Mouse (Mus musculus) megakaryocyte, embryonic 14.5 days (primary cell): ENCODE results near the gene Fxr2. TPM values are rescaled to one million over a fixed set of nuclear protein-coding genes. Genes with fewer than 3 reads are reported as not detected.

Source experiments
- H3K27me3 ChIP-seq: replicated peaks from 2 replicates; pipeline ENCODE3; 2012; ENCODE audit warnings: inconsistent platforms
- H3K36me3 ChIP-seq: replicated peaks from 2 replicates; pipeline ENCODE3; 2012; ENCODE audit warnings: low read length, inconsistent platforms, mixed read lengths
- H3K4me1 ChIP-seq: 2 replicates; pipeline ENCODE4 v1.6.1; 2012; ENCODE audit warnings: inconsistent platforms
- H3K4me3 ChIP-seq: replicated peaks from 2 replicates; pipeline ENCODE3; 2012; ENCODE audit warnings: moderate library complexity, mild to moderate bottlenecking, inconsistent platforms
- H3K9me3 ChIP-seq: 2 replicates; pipeline ENCODE4 v1.6.1; 2012; ENCODE audit warnings: inconsistent platforms
- FLI1 ChIP-seq: IDR thresholded peaks from 2 replicates; pipeline ENCODE4 v1.6.1; 2012; ENCODE audit warnings: low read length, inconsistent platforms, mixed read lengths
- GATA1 ChIP-seq: IDR thresholded peaks from 3 replicates; pipeline ENCODE4 v1.6.1; 2012; ENCODE audit warnings: mixed read lengths, low read length, inconsistent platforms, borderline replicate concordance
- polyA plus RNA-seq: library from polyadenylated mRNA; stranded (reverse); fragments of >175 nt; gene quantifications from 2 replicates; pipeline ENCODE4 v1.2.3, GENCODE M21; 2012; ENCODE audit warnings: low replicate concordance; ENCODE audit not compliant: insufficient read depth

The Fxr2 gene
- polyA plus RNA-seq, 1 experiment, result 65.7 TPM

DNA sequence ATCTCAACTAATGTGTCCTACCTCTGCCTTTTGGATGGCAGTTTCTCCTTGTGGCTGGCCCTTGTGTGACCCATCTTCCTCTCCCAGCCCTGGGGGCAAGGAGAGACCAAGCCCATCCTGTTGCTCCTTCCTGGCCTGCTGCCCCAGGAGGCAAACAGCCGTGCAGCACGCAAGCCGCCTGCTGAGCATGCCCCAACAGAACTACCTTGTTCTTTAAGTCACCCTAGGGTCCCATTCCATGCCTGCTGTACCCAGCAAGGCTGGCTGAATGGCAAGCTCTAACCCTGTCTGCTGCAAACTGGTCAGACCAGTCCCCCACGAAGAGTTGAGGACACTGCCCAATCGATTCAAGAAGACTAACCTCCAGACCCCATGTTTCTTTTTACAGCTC lies 23.3 kb downstream of the Fxr2 start:
- no peaks in the 10 kb centered on the region for H3K9me3 ChIP-seq
- no peak overlapping the region for H3K4me3 ChIP-seq
- H3K27me3 ChIP-seq, result no peaks in the 10 kb centered on the region
- TF ChIP-seq FLI1 (no peak), GATA1 (no peak)
- H3K4me1 ChIP-seq, result peaks cover 60% of the 10 kb centered on the region
- peaks cover 87% of the 10 kb centered on the region for H3K36me3 ChIP-seq

DNA sequence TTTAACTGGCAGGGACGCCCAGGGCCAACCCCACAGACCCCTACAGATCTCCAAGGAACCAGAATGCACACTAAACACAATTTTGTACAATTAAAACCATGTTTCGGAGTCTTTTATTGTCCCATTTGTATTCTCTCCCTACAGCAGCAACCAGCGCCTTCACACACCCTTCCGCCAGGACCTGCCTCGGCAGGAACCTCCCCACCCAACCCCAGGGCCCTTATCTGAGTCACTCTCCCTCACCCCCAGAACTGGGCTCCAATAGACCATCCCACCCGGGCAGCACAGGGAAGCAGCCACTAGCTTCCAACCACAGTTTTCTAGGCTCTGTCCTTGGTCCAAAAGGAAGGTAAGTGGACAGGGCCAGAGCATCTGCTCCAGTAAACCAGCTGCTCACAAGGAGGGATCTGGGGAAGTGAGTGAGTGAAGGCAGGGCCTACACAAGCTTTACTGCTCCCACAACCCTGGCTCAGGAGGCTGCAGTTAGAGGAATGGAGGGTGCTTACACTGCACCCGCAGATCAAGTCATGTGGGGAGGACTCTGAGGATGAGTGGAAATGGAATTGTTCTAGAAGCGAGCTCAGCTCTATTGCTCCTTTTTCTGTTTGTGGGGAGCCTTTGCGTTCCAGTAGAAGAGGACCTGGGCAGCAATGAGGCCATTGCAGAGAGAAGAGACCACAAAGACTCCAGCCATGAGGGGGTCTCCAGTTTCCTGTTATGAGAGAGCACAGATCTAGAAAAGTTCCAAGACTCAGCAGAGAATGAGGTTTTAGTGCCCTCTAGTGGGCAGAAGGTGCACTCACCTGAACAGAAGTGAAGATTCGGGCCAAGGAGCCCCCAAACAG lies 24.0 kb downstream of the Fxr2 start:
- no peak overlapping the region for H3K4me3 ChIP-seq
- H3K4me1 ChIP-seq, result peaks cover 68% of the 10 kb centered on the region
- TF ChIP-seq GATA1 (no peak), FLI1 (no peak)

DNA sequence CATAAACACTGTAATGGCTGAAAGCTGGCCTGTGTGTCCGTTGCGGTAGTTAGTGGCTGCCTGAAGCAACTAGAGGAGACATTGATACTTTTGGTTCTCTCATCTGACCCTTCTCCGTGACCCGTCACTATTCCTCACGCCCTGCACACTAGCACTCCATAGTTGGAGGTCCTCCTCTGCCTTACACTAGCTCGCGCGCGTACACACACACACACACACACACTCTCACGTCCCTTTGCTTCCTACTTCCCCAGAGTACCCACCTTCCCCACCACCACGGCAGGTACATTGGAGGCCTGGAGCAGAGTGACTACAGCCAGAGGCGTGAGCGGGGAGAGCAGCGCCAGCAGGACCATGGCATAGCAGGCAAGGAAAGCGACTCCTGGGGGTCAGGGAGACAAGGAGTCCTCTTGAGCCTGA lies 24.7 kb downstream of the Fxr2 start:
- Histone ChIP-seq H3K36me3 (peaks cover 72% of the 10 kb centered on the region), H3K4me3 (peak overlapping the region; percentile 10), H3K4me1 (peaks cover 63% of the 10 kb centered on the region), H3K9me3 (no peaks in the 10 kb centered on the region), H3K27me3 (no peaks in the 10 kb centered on the region)
- TF ChIP-seq GATA1 (no peak), FLI1 (no peak)

More for the DNA sequence above, 24.0 kb downstream of the Fxr2 start:
- H3K27me3 ChIP-seq, result no peaks in the 10 kb centered on the region
- no peaks in the 10 kb centered on the region for H3K9me3 ChIP-seq
- H3K36me3 ChIP-seq, result peaks cover 79% of the 10 kb centered on the region

DNA sequence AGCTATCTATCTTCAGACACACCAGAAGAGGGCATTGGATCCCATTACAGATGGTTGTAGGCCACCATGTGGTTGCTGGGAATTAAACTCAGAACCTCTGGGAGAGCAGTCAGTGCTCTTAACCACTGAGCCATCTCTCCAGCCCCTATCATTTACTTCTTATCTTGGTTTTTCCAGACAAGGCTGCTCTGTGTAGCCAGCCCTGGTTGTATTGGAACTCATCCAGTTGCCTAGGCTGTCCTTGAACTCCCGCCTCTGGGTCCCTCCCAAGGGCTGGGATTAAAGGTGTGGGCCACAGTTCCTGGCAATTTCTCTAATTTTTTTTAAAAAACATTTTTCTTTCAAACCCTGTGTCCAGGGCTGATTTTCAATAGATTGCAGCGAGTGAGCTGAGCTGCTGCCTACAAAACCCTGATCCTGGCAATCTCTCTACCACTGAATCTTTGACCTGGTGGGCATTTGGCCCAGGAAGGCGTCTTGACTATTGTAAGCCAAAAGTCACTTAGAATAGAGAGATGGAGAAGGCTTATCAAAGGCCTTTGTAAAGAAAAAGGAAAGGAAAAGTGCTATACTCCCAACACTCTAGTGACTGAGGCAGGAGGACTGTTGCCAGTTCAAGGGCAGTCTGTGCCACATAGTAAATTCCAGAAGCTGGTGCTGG lies 28.6 kb downstream of the Fxr2 start:
- H3K36me3 ChIP-seq, result peaks cover 64% of the 10 kb centered on the region
- H3K4me3 ChIP-seq, result peak overlapping the region; percentile 94
- no peaks in the 10 kb centered on the region for H3K27me3 ChIP-seq
- peaks cover 87% of the 10 kb centered on the region for H3K4me1 ChIP-seq
- TF ChIP-seq FLI1, result no peak
- TF ChIP-seq GATA1, result no peak
- H3K9me3 ChIP-seq, result no peaks in the 10 kb centered on the region

DNA sequence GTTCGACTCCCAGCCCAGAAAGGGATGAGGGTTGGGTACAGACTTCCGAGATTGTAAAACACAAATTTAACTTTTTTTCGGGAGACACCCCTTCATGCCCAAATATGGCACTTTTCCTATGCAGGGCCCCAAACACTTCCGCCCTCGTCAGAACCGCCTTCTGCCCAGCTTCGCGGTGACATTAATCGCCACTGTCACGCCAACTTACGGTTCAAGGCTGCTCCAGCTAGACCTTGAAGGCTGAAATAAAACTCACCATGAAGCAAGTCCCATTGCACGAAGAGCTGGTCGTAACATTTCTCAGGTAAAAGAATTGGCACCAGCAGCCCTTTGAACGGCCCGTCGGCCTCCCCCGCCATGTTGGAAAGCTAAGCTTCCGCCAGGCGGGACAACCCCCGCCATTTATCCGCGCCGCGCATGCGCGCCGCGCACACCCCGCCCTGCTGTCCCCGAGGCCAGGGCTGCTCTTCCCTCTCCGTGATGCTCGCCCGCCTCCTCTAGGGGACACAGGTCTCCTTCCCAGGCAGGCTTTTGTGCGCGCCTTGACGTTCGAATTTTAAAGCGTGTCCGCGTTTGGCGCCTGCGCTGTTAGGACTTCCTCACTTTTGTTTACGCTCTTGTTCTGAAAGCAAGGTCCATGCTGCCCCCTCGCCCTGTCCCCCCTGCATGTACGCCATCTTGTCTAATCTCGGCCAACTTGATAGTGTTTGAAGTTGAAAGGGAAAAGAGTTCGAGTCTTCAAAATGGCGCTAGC lies 29.6 kb downstream of the Fxr2 start, which contains the start of gene Mpdu1:
TSS of gene Mpdu1 (minus strand) at position 430 of the 754 bp plus-strand sequence.
- Histone ChIP-seq H3K4me1 (peaks cover 80% of the 10 kb centered on the region), H3K36me3 (peaks cover 59% of the 10 kb centered on the region)
- no peak for TF ChIP-seq GATA1
- 0 out of 2 replicates have a peak, but pooled peaks have one; percentile 15 for TF ChIP-seq FLI1

DNA sequence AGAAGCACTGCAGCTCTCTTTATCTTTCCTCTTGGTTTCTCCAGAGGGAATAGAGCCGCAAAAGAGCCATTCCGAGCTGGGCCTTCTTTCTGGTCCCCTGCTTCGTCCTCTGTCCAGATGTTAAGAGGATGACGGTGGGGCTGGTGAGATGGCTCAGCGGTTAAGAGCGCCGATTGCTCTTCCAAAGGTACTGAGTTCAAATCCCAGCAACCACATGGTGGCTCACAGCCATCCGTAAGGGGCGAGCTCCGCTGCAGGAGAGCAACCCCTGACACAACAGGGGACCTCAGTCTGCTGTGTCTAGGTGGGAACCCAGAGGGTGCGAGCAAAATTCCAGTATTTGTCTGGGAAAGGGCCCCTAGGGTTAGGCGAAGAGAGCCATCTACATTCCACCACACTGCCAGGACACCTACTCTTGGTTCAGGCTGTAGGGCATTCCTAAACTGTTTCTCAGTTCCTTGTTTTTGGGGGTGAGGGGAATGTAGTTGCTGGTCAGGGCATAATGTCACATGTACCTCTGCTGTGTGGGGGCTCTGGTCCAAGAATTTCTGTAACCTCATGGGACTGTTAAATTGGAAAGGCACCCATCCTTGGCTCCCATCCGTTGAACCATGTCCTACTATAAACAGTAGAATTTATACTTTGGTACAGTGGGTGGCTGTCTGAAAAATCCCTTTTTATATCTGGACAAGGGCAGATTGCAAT lies 30.3 kb downstream of the Fxr2 start:
- TF ChIP-seq FLI1 (no peak), GATA1 (no peak)
- no peaks in the 10 kb centered on the region for H3K9me3 ChIP-seq
- H3K4me1 ChIP-seq, result peaks cover 80% of the 10 kb centered on the region
- peak overlapping the region; percentile 94 for H3K4me3 ChIP-seq
- no peaks in the 10 kb centered on the region for H3K27me3 ChIP-seq
- H3K36me3 ChIP-seq, result peaks cover 59% of the 10 kb centered on the region

More for the DNA sequence above, 29.6 kb downstream of the Fxr2 start, which contains the start of gene Mpdu1:
- H3K4me3 ChIP-seq, result peak within 1 kb of the TSS; percentile 94
- H3K9me3 ChIP-seq, result no peaks in the 10 kb centered on the region
- no peaks in the 10 kb centered on the region for H3K27me3 ChIP-seq

DNA sequence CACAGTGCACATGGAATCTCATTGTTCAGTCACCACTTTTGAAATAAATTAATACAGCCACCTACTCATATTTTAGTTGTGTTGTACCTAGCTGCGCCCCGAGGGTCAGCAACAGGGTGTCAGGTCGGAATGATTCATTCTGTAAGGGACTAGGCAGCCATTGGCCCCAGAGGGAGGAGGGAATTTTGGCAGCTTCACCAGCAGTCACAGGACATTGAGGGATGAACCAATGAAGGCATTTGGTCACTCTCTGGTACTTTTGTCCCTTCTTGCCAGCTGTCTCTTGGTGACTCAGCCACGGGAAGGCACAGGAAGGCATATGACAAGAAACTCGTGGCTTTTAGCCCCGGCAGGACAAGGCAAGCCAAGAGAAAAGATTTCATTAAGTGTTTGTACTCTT lies 31.0 kb downstream of the Fxr2 start:
- Histone ChIP-seq H3K4me1 (peaks cover 80% of the 10 kb centered on the region), H3K9me3 (no peaks in the 10 kb centered on the region), H3K4me3 (peak overlapping the region; percentile 94), H3K27me3 (no peaks in the 10 kb centered on the region), H3K36me3 (peaks cover 59% of the 10 kb centered on the region)
- no peak for TF ChIP-seq GATA1
- TF ChIP-seq FLI1, result no peak

DNA sequence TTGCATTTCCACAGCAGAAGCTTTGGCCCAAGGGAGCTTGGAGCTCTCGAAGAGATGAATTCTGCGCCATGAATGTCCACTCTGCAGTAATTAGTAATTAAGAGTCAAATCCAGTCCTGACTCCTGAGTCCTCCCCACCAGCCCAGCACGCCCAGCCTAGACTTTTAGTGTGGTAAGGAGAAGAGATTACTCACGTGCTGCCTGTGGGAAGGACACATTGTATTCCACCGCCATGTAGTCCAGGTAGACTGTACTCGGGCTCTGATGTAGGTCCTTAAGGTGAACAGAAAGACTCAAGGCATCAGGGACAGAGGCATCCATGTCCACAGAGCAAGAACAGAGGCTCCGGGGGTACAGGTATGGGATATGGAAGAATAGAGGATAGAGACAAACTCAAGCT lies 32.1 kb downstream of the Fxr2 start:
- H3K36me3 ChIP-seq, result peaks cover 64% of the 10 kb centered on the region
- H3K4me3 ChIP-seq, result peak overlapping the region; percentile 94
- no peaks in the 10 kb centered on the region for H3K27me3 ChIP-seq
- TF ChIP-seq GATA1 (no peak), FLI1 (no peak)
- peaks cover 83% of the 10 kb centered on the region for H3K4me1 ChIP-seq
- no peaks in the 10 kb centered on the region for H3K9me3 ChIP-seq

DNA sequence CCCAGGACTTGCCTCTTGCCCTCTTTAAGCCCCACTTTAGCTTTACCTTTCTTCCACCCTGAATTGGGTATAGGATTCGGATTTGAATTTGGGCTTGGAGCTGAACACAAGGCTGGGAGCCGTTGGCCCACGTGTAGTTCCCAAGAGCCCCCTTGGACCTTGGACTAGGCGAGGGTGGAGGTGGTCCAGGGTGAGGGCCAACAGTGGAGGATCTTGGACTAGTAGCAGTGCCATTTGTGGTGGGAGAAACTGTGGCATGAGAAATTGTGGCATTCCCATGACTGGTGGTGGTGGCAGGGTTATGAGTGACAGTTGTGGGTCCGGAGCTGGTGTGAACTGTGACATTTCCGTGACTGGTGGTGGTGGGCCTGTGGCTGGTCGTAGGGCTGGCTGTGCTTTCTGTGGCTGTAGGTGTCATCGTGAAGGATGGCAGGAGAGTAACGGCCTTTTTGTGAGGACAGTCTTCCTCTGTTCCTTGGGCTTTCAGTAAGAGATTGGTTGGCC lies 32.7 kb downstream of the Fxr2 start:
- TF ChIP-seq FLI1 (no peak), GATA1 (no peak)
- peaks cover 66% of the 10 kb centered on the region for H3K36me3 ChIP-seq
- H3K27me3 ChIP-seq, result no peaks in the 10 kb centered on the region
- H3K4me3 ChIP-seq, result peak overlapping the region; percentile 94
- no peaks in the 10 kb centered on the region for H3K9me3 ChIP-seq
- peaks cover 84% of the 10 kb centered on the region for H3K4me1 ChIP-seq
